Comparison of ENCODE assay signal across 8 mouse cellular contexts in genomic region chr9:23254237-23255214, GRCm38 (mm10). TPM values are rescaled to one million over a fixed set of nuclear protein-coding genes. Genes with fewer than 3 reads are reported as not detected.
DNase-seq lines count a peak whose midpoint lies in the region; ATAC-seq and TF ChIP-seq lines count a peak whose summit lies in the region.

No protein-coding gene starts in this region.

- WGBS in cerebellum, adult 2 months = 14% methylated on average over 37 of the region's 37 CpGs
- WGBS in stomach, embryonic 15.5 days = 45% methylated on average over 37 of the region's 37 CpGs

- H3K27me3 ChIP-seq in cerebellum, adult 2 months (ENCODE audit: control insufficient read depth, insufficient read depth, low read length) = no peaks in the 10 kb centered on the region
- H3K27me3 ChIP-seq in stomach, embryonic 15.5 days (replicated peaks) = no peaks in the 10 kb centered on the region

- H3K4me2 ChIP-seq in stomach, embryonic 15.5 days = peak overlapping the region; percentile 46

- no peak for DNase-seq in cerebellum, adult 2 months
- no peak for DNase-seq in cerebellum, adult 11-12 months
- peak; percentile 38 for DNase-seq in ovary, postnatal 36 days (ENCODE audit: low spot score)
- DNase-seq in ovary, postnatal 14 days (ENCODE audit: low spot score) = no peak
- peak; percentile 30 to 47 for DNase-seq in left cerebral cortex, postnatal 36 days (ENCODE audit: low spot score in 2 of 2)
- DNase-seq in gastrocnemius, postnatal 4 days (ENCODE audit: low spot score in 2 of 2) = no peak
- DNase-seq in urinary bladder, postnatal 36 days (ENCODE audit: low spot score in 2 of 2) = no peak

- intact Hi-C loops in left cerebral cortex, postnatal 36 days (cut with DNase I) = loop anchor here (5.0 kb wide), 1 partner anchor 227 kb away; no protein-coding TSS in a partner anchor

- H3K4me3 ChIP-seq in cerebellum, adult 2 months (replicated peaks; ENCODE audit: insufficient read depth, low read depth, low read length) = peak overlapping the region; percentile 27
- H3K4me3 ChIP-seq in stomach, embryonic 15.5 days (replicated peaks) = no peak overlapping the region

- no peaks in the 10 kb centered on the region for H3K4me1 ChIP-seq in cerebellum, adult 2 months (ENCODE audit: control insufficient read depth, insufficient read depth, low read length)
- 0 out of 2 replicates have a peak, but pooled peaks cover 3% of the 10 kb centered on the region for H3K4me1 ChIP-seq in stomach, embryonic 15.5 days

- no peak for TF ChIP-seq POLR2A in cerebellum, adult 2 months (IDR thresholded peaks at IDR 0.05; ENCODE audit: borderline replicate concordance, insufficient read depth, low read length)

- no peak overlapping the region for H3K27ac ChIP-seq in cerebellum, adult 2 months (ENCODE audit: insufficient read depth, low read length)
- H3K27ac ChIP-seq in stomach, embryonic 15.5 days = no peak overlapping the region

- no peak for ATAC-seq in stomach, embryonic 15.5 days (ENCODE audit: insufficient read depth, low FRiP score, low read depth)

- H3K9ac ChIP-seq in stomach, embryonic 15.5 days = no peak overlapping the region

- no peaks in the 10 kb centered on the region for H3K9me3 ChIP-seq in stomach, embryonic 15.5 days

- no peaks in the 10 kb centered on the region for H3K36me3 ChIP-seq in stomach, embryonic 15.5 days

- no peak for TF ChIP-seq CTCF in cerebellum, adult 2 months (IDR thresholded peaks at IDR 0.05; ENCODE audit: borderline replicate concordance, insufficient read depth, low read depth, low read length)

RNA-seq across cellular contexts. Expression of gene Bmper, which starts 31.6 kb away (rescaled TPM):
- polyA plus RNA-seq in cerebellum, adult 2 months (2012; rRNA removed) = 3.2 and 3.5 TPM in 2 replicates
- total RNA-seq in left cerebral cortex, postnatal 36 days (2021) = 1 to 10 TPM; 6.4 to 9.8 TPM
- polyA plus RNA-seq in stomach, embryonic 15.5 days (2015; fragmentation: Nextera tagmentation; extraction: Ambion mirVana) = 5.8 and 7.3 TPM in 2 replicates
- total RNA-seq in gastrocnemius, postnatal 4 days (2021) = 10 to 100 TPM; 12.3 to 12.9 TPM

Comparison
In these comparisons a context has a peak if more than half of its experiments do, and no peak if none do; other contexts are left out.
1. DNase-seq: peak in ovary, postnatal 36 days (single experiment) and left cerebral cortex, postnatal 36 days (2 of 2); none in cerebellum, adult 2 months (0 of 2), cerebellum, adult 11-12 months (single experiment), ovary, postnatal 14 days (single experiment), gastrocnemius, postnatal 4 days (0 of 2) and urinary bladder, postnatal 36 days (0 of 2).